Mouse (Mus musculus): ENCODE results near the gene Cep83. TPM values are rescaled to one million over a fixed set of nuclear protein-coding genes. Genes with fewer than 3 reads are reported as not detected.

The Cep83 gene
- polyA plus RNA-seq, 1 experiment from 2014 or later, result 18.6 TPM

DNA sequence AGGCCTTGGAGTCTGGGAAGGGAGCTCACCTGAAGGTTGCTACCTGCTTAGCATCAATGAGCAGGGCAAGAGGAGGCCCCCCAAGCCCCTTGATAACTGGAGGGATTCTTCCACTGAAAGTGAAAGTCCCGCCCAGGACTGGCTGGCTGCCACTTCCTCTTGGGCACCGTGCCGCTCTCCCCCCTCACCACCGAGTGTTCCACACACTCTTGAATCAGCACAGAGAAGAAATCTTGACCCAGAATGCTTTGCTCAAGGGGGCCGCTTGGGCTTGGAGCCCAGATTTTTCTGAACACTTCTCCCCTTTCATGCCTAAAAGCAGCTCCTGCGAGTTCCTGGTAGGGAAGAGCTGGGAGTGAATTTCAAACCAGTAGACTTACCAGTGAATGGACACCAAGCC, 141.0 kb downstream of the Cep83 start:
- no peaks in the 10 kb centered on the region for H3K9me3 ChIP-seq
- no peaks in the 10 kb centered on the region for H3K36me3 ChIP-seq
- peaks cover 14% of the 10 kb centered on the region; the same call in 1 of the 2 replicates for H3K4me1 ChIP-seq
- H3K27ac ChIP-seq, result peak overlapping the region; percentile 76
- ATAC-seq (ENCODE audit: insufficient read depth, low FRiP score, low read depth), result peak; percentile 63; the same call in 1 of the 2 replicates
- no peaks in the 10 kb centered on the region for H3K27me3 ChIP-seq (replicated peaks)
- no peak overlapping the region for H3K4me3 ChIP-seq (replicated peaks)
- no peak overlapping the region for H3K9ac ChIP-seq
- WGBS, result 20% methylated on average over 6 of the region's 6 CpGs
- H3K4me2 ChIP-seq, result peak overlapping the region; percentile 42

DNA sequence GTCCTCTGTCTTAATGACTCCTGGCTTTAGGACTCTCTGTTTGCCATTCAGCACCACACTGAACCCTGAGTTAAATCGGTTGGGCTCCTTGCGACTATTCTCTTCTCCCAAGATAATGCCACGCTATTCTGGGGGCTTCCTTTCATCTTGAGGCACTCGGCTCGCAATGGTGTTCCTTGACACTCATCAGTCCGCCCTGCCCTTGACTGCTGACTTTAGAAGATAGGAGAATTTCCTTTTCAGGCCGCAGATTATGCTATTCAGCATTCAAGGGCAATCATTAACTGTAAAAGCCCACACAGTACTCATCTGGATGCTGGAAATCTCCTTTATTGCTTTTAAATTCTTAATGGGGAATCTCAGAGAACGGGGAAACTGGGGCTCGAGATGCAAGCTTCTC, 147.4 kb downstream of the Cep83 start:
- H3K36me3 ChIP-seq, result no peaks in the 10 kb centered on the region
- H3K4me1 ChIP-seq, result 0 out of 2 replicates have a peak, but pooled peaks cover 2% of the 10 kb centered on the region
- no peak overlapping the region for H3K27ac ChIP-seq
- no peak overlapping the region for H3K4me3 ChIP-seq (replicated peaks)
- H3K9ac ChIP-seq, result no peak overlapping the region
- H3K4me2 ChIP-seq, result no peak overlapping the region
- H3K27me3 ChIP-seq (replicated peaks), result no peaks in the 10 kb centered on the region
- no peaks in the 10 kb centered on the region for H3K9me3 ChIP-seq
- ATAC-seq (ENCODE audit: insufficient read depth, low FRiP score, low read depth), result no peak
- WGBS, result 79% methylated on average over 9 of the region's 9 CpGs

Data from stomach, embryonic 15.5 days (tissue).